Mouse (Mus musculus) adrenal gland, postnatal 25 days (tissue): ENCODE measurements around the gene Ramac. TPM values are rescaled to one million over a fixed set of nuclear protein-coding genes. Genes with fewer than 3 reads are reported as not detected.

Experiments used
- DNase-seq: peaks from one replicate; pipeline ENCODE4 v3.0.0; 2021; ENCODE audit warnings: mixed read lengths
- long read RNA-seq: library from polyadenylated mRNA; stranded (forward); transcript quantifications from one replicate; pipeline ENCODE4 v2.0.0, GENCODE M21; 2021
- total RNA-seq: library from RNA; stranded (reverse); gene quantifications from 2 replicates; pipeline ENCODE4 v1.2.3, GENCODE M21; 2021

Ramac gene
- total RNA-seq: 46.5 and 55.8 TPM in 2 replicates
- long read RNA-seq, transcript Ramac-201 (3 exons, 1,452 nt): major isoform, 76 of 83 reads
- long read RNA-seq, partial matches to known transcripts: 1 of 83 reads
- long read RNA-seq, other reads (novel, unspliced or antisense): 6 of 83 reads

GRCm38 (mm10) chr7:81762180-81763109, at the start of gene Ramac:
Gene Ramac, plus strand, starts transcription at chr7:81762925.
- peak; percentile 87 for DNase-seq

GRCm38 (mm10) chr7:81718657-81719056, 44.1 kb upstream of the Ramac start:
- no peak for DNase-seq

- DNase-seq: no peak
Observed at GRCm38 (mm10) chr7:81719216-81719661, 43.5 kb upstream of the Ramac start.

- no peak for DNase-seq
Observed at GRCm38 (mm10) chr7:81721271-81721670, 41.5 kb upstream of the Ramac start.

GRCm38 (mm10) chr7:81723851-81724250, 38.9 kb upstream of the Ramac start:
- DNase-seq: no peak

- no peak for DNase-seq
Observed at GRCm38 (mm10) chr7:81725986-81726727, 36.6 kb upstream of the Ramac start.

- no peak for DNase-seq
Observed at GRCm38 (mm10) chr7:81726728-81727005, 36.1 kb upstream of the Ramac start.

GRCm38 (mm10) chr7:81727716-81728115, 35.0 kb upstream of the Ramac start:
- DNase-seq: no peak

- DNase-seq: no peak
Observed at GRCm38 (mm10) chr7:81729787-81730186, 32.9 kb upstream of the Ramac start.

- DNase-seq: no peak
Observed at GRCm38 (mm10) chr7:81731181-81731651, 31.5 kb upstream of the Ramac start.

GRCm38 (mm10) chr7:81732183-81733089, 30.3 kb upstream of the Ramac start:
- no peak for DNase-seq

GRCm38 (mm10) chr7:81735300-81736048, 27.3 kb upstream of the Ramac start:
- DNase-seq: no peak

- DNase-seq: no peak
Observed at GRCm38 (mm10) chr7:81738720-81739385, 23.9 kb upstream of the Ramac start.

- DNase-seq: no peak
Observed at GRCm38 (mm10) chr7:81740010-81740409, 22.7 kb upstream of the Ramac start.

- DNase-seq: peak; percentile 52
Observed at GRCm38 (mm10) chr7:81744145-81744544, 18.6 kb upstream of the Ramac start.

- no peak for DNase-seq
Observed at GRCm38 (mm10) chr7:81747956-81748355, 14.8 kb upstream of the Ramac start.

GRCm38 (mm10) chr7:81763110-81763845, 553 bp downstream of the Ramac start:
- no peak for DNase-seq

GRCm38 (mm10) chr7:81772786-81773539, 10.2 kb downstream of the Ramac start:
- peak; percentile 50 for DNase-seq

GRCm38 (mm10) chr7:81775325-81775724, 12.6 kb downstream of the Ramac start:
- no peak for DNase-seq
